Mouse (Mus musculus): ENCODE data around the gene Madd.

DNA sequence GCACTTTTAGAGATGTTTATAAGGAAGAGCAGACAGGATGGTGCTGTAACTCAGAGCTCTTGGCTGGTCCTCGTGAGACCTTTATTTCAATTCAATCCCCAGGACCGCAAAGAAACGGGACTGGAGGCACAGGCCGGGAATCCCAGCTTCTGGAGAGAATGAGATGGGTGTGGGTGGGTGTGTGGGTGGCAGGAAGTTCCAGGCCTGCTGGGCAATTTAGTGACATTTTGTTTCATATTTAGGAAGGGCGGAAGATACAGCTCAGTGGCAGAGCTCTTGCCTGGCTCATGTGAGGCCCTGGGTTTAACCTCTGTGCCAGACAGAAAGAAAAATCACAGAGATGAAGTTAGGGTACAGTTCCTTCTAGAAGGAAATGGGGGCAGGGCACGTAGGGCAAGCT is 93.4 kb downstream of the Madd start:
- no peak for TF ChIP-seq POLR2A (IDR thresholded peaks at IDR 0.05; ENCODE audit: borderline replicate concordance, control insufficient read depth, low read depth, low read length)
- no peak for TF ChIP-seq CTCF (IDR thresholded peaks at IDR 0.05; ENCODE audit: control insufficient read depth, insufficient read depth, low read length)

All from bone marrow, adult 2 months (tissue).